In the genomic region with DNA sequence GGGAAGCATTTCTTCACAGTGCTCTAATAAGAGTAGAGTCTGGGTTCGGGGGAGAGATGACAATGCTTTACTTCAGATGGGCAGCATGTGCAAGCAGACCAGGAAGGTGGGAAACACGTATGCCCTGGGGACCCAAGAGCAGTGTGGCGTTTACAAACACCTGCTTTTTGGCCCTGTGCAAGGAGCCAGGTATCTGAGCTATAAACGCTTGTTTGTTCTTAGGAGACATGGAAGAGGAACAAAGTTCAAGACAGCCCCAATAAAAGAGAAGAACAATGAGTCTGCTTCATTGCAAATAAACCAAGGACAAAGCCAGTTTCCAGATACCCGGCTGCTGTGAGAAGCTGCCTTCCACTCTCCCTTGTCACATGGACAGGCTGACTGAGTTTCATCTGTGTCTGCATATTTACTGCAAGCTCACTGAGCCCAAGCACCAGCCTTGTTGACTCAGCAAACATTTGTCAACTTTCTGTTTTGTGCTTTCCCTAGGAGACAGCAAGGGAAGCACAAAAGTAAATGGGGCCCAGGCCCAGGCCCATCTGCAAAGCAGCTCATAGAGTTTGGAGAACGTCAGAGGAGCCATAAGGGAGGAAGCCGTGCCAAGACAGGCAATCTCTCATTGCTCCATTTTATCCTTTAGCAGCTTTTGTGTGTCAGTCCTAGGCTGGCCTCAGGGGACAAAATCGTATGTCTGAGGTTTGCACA, we compare ENCODE assay signal across 9 mouse cellular contexts.
DNase-seq lines count a peak whose midpoint lies in the region; ATAC-seq lines count a peak whose summit lies in the region.
"Had no signal": no experiment of that assay in that cellular context is flagged by ENCODE, and none has a peak within 500 bp of the region (broad histone marks: within the 10 kb centered on the region; RNA-seq: fewer than 3 reads in every experiment).

No protein-coding gene starts in this region.

- no peak overlapping the region for H3K4me2 ChIP-seq in forebrain, embryonic 16.5 days (ENCODE audit: low read length)

- DNase-seq in forebrain, embryonic 10.5 days (ENCODE audit: extremely low spot score, low spot score): no peak
- DNase-seq in kidney, postnatal 4 days: peak; percentile 34 to 59
- no peak for DNase-seq in kidney, postnatal 14 days
- peak; percentile 16 for DNase-seq in retina, postnatal 1 day
- DNase-seq in retina, embryonic 14.5 days (ENCODE audit: low spot score): no peak
- DNase-seq in left cerebral cortex, adult 9 months (ENCODE audit: low spot score in 2 of 2): no peak

- 69% methylated on average over 8 of the region's 8 CpGs for WGBS in forebrain, embryonic 16.5 days
- 86% methylated on average over 8 of the region's 8 CpGs for WGBS in forebrain, embryonic 10.5 days

- peak; percentile 45; the same call in 1 of the 2 replicates for ATAC-seq in forebrain, embryonic 16.5 days
- ATAC-seq in CD4-positive, CD25-positive, alpha-beta regulatory T cell, adult 4 months: no peak

- H3K9ac ChIP-seq in forebrain, embryonic 16.5 days (replicated peaks; ENCODE audit: low read depth, low read length): no peak overlapping the region

- no peaks in the 10 kb centered on the region for H3K27me3 ChIP-seq in forebrain, embryonic 16.5 days (replicated peaks; ENCODE audit: control insufficient read depth, insufficient read depth, low read length)
- H3K27me3 ChIP-seq in forebrain, embryonic 10.5 days (ENCODE audit: poor library complexity, severe bottlenecking): no peaks in the 10 kb centered on the region

- no peak overlapping the region for H3K4me3 ChIP-seq in forebrain, embryonic 16.5 days (replicated peaks; ENCODE audit: low read length)
- no peak overlapping the region for H3K4me3 ChIP-seq in forebrain, embryonic 10.5 days

- H3K36me3 ChIP-seq in forebrain, embryonic 16.5 days (ENCODE audit: control insufficient read depth, insufficient read depth): no peaks in the 10 kb centered on the region
- no peaks in the 10 kb centered on the region for H3K36me3 ChIP-seq in forebrain, embryonic 10.5 days (replicated peaks)

- no peak overlapping the region for H3K27ac ChIP-seq in forebrain, embryonic 16.5 days (ENCODE audit: low read length)
- H3K27ac ChIP-seq in forebrain, embryonic 10.5 days: no peak overlapping the region
- H3K27ac ChIP-seq: stomach, postnatal 0 days had no signal

- no peaks in the 10 kb centered on the region for H3K9me3 ChIP-seq in forebrain, embryonic 16.5 days (ENCODE audit: control insufficient read depth, low read length)
- no peaks in the 10 kb centered on the region for H3K9me3 ChIP-seq in forebrain, embryonic 10.5 days

- no peaks in the 10 kb centered on the region for H3K4me1 ChIP-seq in forebrain, embryonic 16.5 days (replicated peaks; ENCODE audit: control insufficient read depth, insufficient read depth, low read length)
- H3K4me1 ChIP-seq in forebrain, embryonic 10.5 days: no peaks in the 10 kb centered on the region

Comparison
In these comparisons a context has a peak if more than half of its experiments do, and no peak if none do; other contexts are left out.
1. DNase-seq: peak in kidney, postnatal 4 days (2 of 2) and retina, postnatal 1 day (single experiment); none in forebrain, embryonic 10.5 days (single experiment), kidney, postnatal 14 days (single experiment), retina, embryonic 14.5 days (single experiment) and left cerebral cortex, adult 9 months (0 of 2).